Mouse (Mus musculus): ENCODE data around the gene Hook2. TPM values are rescaled to one million over a fixed set of nuclear protein-coding genes. Genes with fewer than 3 reads are reported as not detected.

Gene Hook2
- polyA plus RNA-seq, 1 experiment from 2014 or later = 9.1 TPM

GRCm38 (mm10) chr8:84969241-84970134, 20.9 kb upstream of the Hook2 start, which contains the start of the genes Gm49661, Prdx2 and Rnaseh2a:
Gene Gm49661, minus strand, starts transcription at chr8:84969433.
Gene Prdx2, plus strand, starts transcription at chr8:84969587.
Gene Rnaseh2a, minus strand, starts transcription at chr8:84969767.
- Histone ChIP-seq H3K4me3 (ENCODE audit: low read length) (peak within 1 kb of the TSS; percentile 74), H3K4me1 (ENCODE audit: control insufficient read depth, insufficient read depth, low read length) (peaks cover 33% of the 10 kb centered on the region), H3K27me3 (ENCODE audit: control insufficient read depth, insufficient read depth, low read length) (no peaks in the 10 kb centered on the region), H3K27ac (ENCODE audit: low read length) (peak within 1 kb of the TSS; percentile 84), H3K36me3 (ENCODE audit: control insufficient read depth, insufficient read depth) (peaks cover 13% of the 10 kb centered on the region), H3K4me2 (ENCODE audit: low read depth, low read length) (peak within 1 kb of the TSS; percentile 86), H3K9ac (ENCODE audit: low read length) (peak within 1 kb of the TSS; percentile 88), H3K9me3 (replicated peaks; ENCODE audit: control insufficient read depth, low read length) (no peaks in the 10 kb centered on the region)
- peak; percentile 65 for ATAC-seq (replicated peaks; ENCODE audit: extremely low read depth, insufficient read depth, low FRiP score)
- WGBS = under 1% methylated on average over 56 of the region's 56 CpGs

GRCm38 (mm10) chr8:84970135-84970790, 20.1 kb upstream of the Hook2 start:
- Histone ChIP-seq H3K9me3 (replicated peaks; ENCODE audit: control insufficient read depth, low read length) (no peaks in the 10 kb centered on the region), H3K4me2 (ENCODE audit: low read depth, low read length) (peak overlapping the region; percentile 86), H3K9ac (ENCODE audit: low read length) (peak overlapping the region; percentile 88), H3K4me3 (ENCODE audit: low read length) (peak overlapping the region; percentile 74), H3K27ac (ENCODE audit: low read length) (peak overlapping the region; percentile 84), H3K36me3 (ENCODE audit: control insufficient read depth, insufficient read depth) (peaks cover 16% of the 10 kb centered on the region), H3K27me3 (ENCODE audit: control insufficient read depth, insufficient read depth, low read length) (no peaks in the 10 kb centered on the region), H3K4me1 (ENCODE audit: control insufficient read depth, insufficient read depth, low read length) (peaks cover 28% of the 10 kb centered on the region)
- WGBS = 8% methylated on average over 21 of the region's 21 CpGs
- ATAC-seq (replicated peaks; ENCODE audit: extremely low read depth, insufficient read depth, low FRiP score) = no peak

- H3K9me3 ChIP-seq (replicated peaks; ENCODE audit: control insufficient read depth, low read length) = no peaks in the 10 kb centered on the region
- peak overlapping the region; percentile 74 for H3K4me3 ChIP-seq (ENCODE audit: low read length)
- peaks cover 29% of the 10 kb centered on the region for H3K4me1 ChIP-seq (ENCODE audit: control insufficient read depth, insufficient read depth, low read length)
- H3K27me3 ChIP-seq (ENCODE audit: control insufficient read depth, insufficient read depth, low read length) = no peaks in the 10 kb centered on the region
- ATAC-seq (replicated peaks; ENCODE audit: extremely low read depth, insufficient read depth, low FRiP score) = no peak
- H3K36me3 ChIP-seq (ENCODE audit: control insufficient read depth, insufficient read depth) = peaks cover 16% of the 10 kb centered on the region
- H3K9ac ChIP-seq (ENCODE audit: low read length) = peak overlapping the region; percentile 88
- 42% methylated on average over 5 of the region's 5 CpGs for WGBS
- peak overlapping the region; percentile 86 for H3K4me2 ChIP-seq (ENCODE audit: low read depth, low read length)
- H3K27ac ChIP-seq (ENCODE audit: low read length) = no peak overlapping the region
Measured at GRCm38 (mm10) chr8:84970913-84971312, 19.5 kb upstream of the Hook2 start.

- Histone ChIP-seq H3K36me3 (ENCODE audit: control insufficient read depth, insufficient read depth) (peaks cover 16% of the 10 kb centered on the region), H3K4me1 (ENCODE audit: control insufficient read depth, insufficient read depth, low read length) (peaks cover 32% of the 10 kb centered on the region), H3K4me3 (ENCODE audit: low read length) (no peak overlapping the region), H3K27ac (ENCODE audit: low read length) (no peak overlapping the region), H3K9ac (ENCODE audit: low read length) (no peak overlapping the region), H3K27me3 (ENCODE audit: control insufficient read depth, insufficient read depth, low read length) (no peaks in the 10 kb centered on the region), H3K9me3 (replicated peaks; ENCODE audit: control insufficient read depth, low read length) (no peaks in the 10 kb centered on the region), H3K4me2 (ENCODE audit: low read depth, low read length) (no peak overlapping the region)
- ATAC-seq (replicated peaks; ENCODE audit: extremely low read depth, insufficient read depth, low FRiP score) = no peak
- 90% methylated on average over 1 of the region's 1 CpGs for WGBS
Measured at GRCm38 (mm10) chr8:84973079-84973478, 17.3 kb upstream of the Hook2 start.

DNA sequence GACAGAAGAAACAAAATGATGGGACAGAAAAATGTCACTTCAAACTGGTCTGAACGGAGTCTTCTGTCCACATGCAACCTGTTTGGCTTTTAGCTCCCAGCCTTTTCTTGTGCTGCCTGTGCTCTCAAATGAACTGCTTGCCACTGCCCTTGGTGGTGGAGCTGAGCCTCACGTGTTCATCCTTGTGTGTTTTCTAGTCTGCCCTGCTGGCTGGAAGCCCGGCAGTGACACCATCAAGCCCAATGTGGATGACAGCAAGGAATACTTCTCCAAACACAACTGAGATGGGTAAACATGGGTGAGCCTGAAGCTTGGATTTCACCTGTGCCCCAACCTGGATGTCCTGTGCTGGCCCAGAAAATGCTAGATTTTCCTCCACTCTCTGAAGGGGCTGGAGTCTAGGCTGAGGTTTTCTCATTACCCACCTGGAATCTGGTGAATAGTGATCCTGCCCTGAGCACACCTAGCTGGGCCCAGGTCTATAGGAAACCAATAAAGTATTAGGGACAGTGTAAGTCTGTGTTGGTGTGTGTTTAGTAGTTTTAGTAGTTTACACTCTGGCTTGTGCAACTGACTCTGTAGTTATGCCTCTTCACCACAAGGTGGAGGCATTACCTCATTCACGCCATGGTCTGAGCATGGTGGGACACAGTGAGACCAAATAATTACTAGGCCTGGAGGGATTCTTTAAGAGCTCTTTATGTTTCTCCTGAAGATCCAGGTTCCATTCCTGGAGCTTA, 16.4 kb upstream of the Hook2 start:
- peaks cover 30% of the 10 kb centered on the region for H3K4me1 ChIP-seq (ENCODE audit: control insufficient read depth, insufficient read depth, low read length)

GRCm38 (mm10) chr8:84974543-84975142, 15.8 kb upstream of the Hook2 start:
- H3K4me2 ChIP-seq (ENCODE audit: low read depth, low read length) = no peak overlapping the region
- H3K27ac ChIP-seq (ENCODE audit: low read length) = no peak overlapping the region; the same call in 1 of the 2 replicates
- H3K9ac ChIP-seq (ENCODE audit: low read length) = no peak overlapping the region
- no peak overlapping the region for H3K4me3 ChIP-seq (ENCODE audit: low read length)
- H3K27me3 ChIP-seq (ENCODE audit: control insufficient read depth, insufficient read depth, low read length) = no peaks in the 10 kb centered on the region
- no peaks in the 10 kb centered on the region for H3K9me3 ChIP-seq (replicated peaks; ENCODE audit: control insufficient read depth, low read length)
- peaks cover 16% of the 10 kb centered on the region for H3K36me3 ChIP-seq (ENCODE audit: control insufficient read depth, insufficient read depth)
- 79% methylated on average over 8 of the region's 8 CpGs for WGBS
- H3K4me1 ChIP-seq (ENCODE audit: control insufficient read depth, insufficient read depth, low read length) = peaks cover 37% of the 10 kb centered on the region
- ATAC-seq (replicated peaks; ENCODE audit: extremely low read depth, insufficient read depth, low FRiP score) = no peak

More for the DNA sequence above, 16.4 kb upstream of the Hook2 start:
- Histone ChIP-seq H3K36me3 (ENCODE audit: control insufficient read depth, insufficient read depth) (peaks cover 16% of the 10 kb centered on the region), H3K9ac (ENCODE audit: low read length) (no peak overlapping the region), H3K4me2 (ENCODE audit: low read depth, low read length) (no peak overlapping the region), H3K9me3 (replicated peaks; ENCODE audit: control insufficient read depth, low read length) (no peaks in the 10 kb centered on the region), H3K27ac (ENCODE audit: low read length) (no peak overlapping the region), H3K4me3 (ENCODE audit: low read length) (no peak overlapping the region), H3K27me3 (ENCODE audit: control insufficient read depth, insufficient read depth, low read length) (no peaks in the 10 kb centered on the region)
- ATAC-seq (replicated peaks; ENCODE audit: extremely low read depth, insufficient read depth, low FRiP score) = no peak
- WGBS = 60% methylated on average over 4 of the region's 4 CpGs

GRCm38 (mm10) chr8:84975434-84975833, 15.0 kb upstream of the Hook2 start:
- peak overlapping the region; percentile 94 for H3K27ac ChIP-seq (ENCODE audit: low read length)
- H3K9me3 ChIP-seq (replicated peaks; ENCODE audit: control insufficient read depth, low read length) = no peaks in the 10 kb centered on the region
- peak overlapping the region; percentile 97; the same call in 1 of the 2 replicates for H3K4me2 ChIP-seq (ENCODE audit: low read depth, low read length)
- no peak overlapping the region for H3K9ac ChIP-seq (ENCODE audit: low read length)
- WGBS = 36% methylated on average over 7 of the region's 7 CpGs
- no peak for ATAC-seq (replicated peaks; ENCODE audit: extremely low read depth, insufficient read depth, low FRiP score)
- H3K4me1 ChIP-seq (ENCODE audit: control insufficient read depth, insufficient read depth, low read length) = peaks cover 41% of the 10 kb centered on the region
- H3K36me3 ChIP-seq (ENCODE audit: control insufficient read depth, insufficient read depth) = peaks cover 16% of the 10 kb centered on the region
- H3K27me3 ChIP-seq (ENCODE audit: control insufficient read depth, insufficient read depth, low read length) = no peaks in the 10 kb centered on the region
- H3K4me3 ChIP-seq (ENCODE audit: low read length) = no peak overlapping the region

DNA sequence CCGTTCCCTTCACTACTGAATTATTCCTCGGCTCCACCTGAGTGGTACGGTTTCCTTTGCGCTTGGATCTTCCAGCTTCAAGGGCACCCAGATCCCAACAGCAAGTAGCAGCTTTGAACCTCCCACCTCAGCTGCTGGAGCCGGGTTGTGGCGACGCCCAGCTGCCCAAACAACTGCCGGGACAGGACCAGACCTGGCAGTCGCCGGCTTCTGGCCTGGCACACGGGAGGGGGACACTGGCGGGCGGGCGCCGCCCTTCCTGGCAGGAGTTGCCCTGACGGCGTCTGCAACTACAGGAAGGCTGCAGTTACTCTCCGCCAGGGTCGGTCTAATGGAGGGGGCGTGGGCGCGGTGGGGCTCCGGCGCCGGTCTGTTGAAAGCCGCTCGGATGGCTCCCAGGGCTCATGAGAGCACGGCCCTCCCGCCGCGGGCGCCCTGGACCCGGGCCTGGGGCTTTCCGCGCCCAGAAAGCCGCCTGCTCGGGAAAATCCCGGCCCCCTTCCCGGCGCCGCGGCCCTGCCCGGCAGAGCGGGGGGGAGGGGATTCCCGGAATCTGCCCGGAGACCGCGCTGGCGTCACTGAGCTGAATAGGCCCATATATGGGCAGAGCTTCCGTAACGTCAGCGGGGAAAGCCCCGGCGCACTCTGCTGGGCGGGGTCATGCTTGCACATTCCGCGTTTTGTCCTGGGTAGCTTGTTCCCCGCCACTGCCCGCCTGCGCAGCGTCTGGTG, 14.2 kb upstream of the Hook2 start:
- Histone ChIP-seq H3K27ac (ENCODE audit: low read length) (peak overlapping the region; percentile 94), H3K4me3 (ENCODE audit: low read length) (peak overlapping the region; percentile 73), H3K4me2 (ENCODE audit: low read depth, low read length) (peak overlapping the region; percentile 97), H3K4me1 (ENCODE audit: control insufficient read depth, insufficient read depth, low read length) (peaks cover 41% of the 10 kb centered on the region), H3K9me3 (replicated peaks; ENCODE audit: control insufficient read depth, low read length) (no peaks in the 10 kb centered on the region), H3K9ac (ENCODE audit: low read length) (peak overlapping the region; percentile 90), H3K36me3 (ENCODE audit: control insufficient read depth, insufficient read depth) (peaks cover 14% of the 10 kb centered on the region), H3K27me3 (ENCODE audit: control insufficient read depth, insufficient read depth, low read length) (no peaks in the 10 kb centered on the region)
- peak; percentile 81 for ATAC-seq (replicated peaks; ENCODE audit: extremely low read depth, insufficient read depth, low FRiP score)
- WGBS = under 1% methylated on average over 58 of the region's 61 CpGs
